Mouse (Mus musculus) heart, adult 2 months (tissue): ENCODE measurements around the gene Chpf2.

ENCODE experiments used
- CTCF ChIP-seq: fragments of 200-600 bp; IDR thresholded peaks from 2 replicates; pipeline ENCODE4 v1.8.1; 2022; ENCODE audit warnings: antibody characterized with exemption, mild to moderate bottlenecking, moderate library complexity
- EP300 ChIP-seq: fragments of 200-500 bp; IDR thresholded peaks from 2 replicates; pipeline ENCODE4 v1.6.1; 2011; ENCODE audit warnings: low read depth, low read length, control low read depth; ENCODE audit not compliant: insufficient read depth
- POLR2A ChIP-seq: fragments of 200-500 bp; IDR thresholded peaks from 2 replicates; pipeline ENCODE4 v1.6.1; 2011; ENCODE audit warnings: mild to moderate bottlenecking, low read depth, low read length, control low read depth; ENCODE audit not compliant: insufficient read depth

GRCm38 (mm10) chr5:24553621-24554244, 32.8 kb upstream of the Chpf2 start:
- TF ChIP-seq POLR2A (no peak), CTCF (no peak), EP300 (no peak)
